Mouse (Mus musculus) fibroblast of lung, adult 2 months (primary cell): Measurements from ENCODE around the gene Prg4.

Experiments used
- DNase-seq: peaks from one replicate; pipeline ENCODE4 v3.0.0-alpha.2; 2011; ENCODE audit warnings: low read depth

Prg4 gene

DNA sequence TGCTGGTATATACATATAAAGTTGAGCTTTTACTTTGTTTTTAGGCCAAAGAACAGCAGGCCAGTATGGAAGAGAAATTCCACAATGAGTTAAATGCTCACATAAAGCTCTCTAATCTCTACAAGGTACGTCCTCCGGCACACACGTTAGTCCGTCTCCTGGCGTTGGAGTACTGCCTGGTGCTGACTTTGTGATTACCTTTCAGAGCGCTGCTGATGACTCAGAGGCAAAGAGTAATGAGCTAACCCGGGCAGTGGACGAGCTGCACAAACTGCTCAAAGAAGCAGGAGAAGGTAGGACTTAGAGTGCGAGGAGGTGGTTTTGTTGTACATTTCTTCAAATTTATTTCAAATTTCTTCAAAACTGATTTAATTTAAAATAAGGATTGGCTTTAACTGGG is 58.7 kb downstream of the Prg4 start:
- DNase-seq, result no peak

DNA sequence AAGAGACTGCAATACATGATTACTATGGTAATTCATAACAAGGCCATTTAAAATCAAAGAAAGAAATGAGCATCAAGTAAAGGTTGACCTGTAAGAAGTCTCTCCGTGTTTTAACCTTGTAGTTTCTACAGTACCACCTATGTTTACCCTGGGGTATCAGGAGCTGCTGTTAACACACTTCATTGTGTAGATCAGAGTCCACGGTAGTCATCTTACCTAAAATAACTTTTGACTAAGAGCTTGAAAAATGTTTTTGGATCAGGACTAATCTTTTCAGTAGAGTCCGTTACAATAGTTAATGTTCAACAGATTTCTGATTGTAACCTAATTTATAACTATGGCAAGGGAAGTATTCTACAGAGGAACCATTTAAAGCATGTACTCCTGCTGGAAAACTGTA is 61.4 kb downstream of the Prg4 start:
- no peak for DNase-seq

GRCm38 (mm10) chr1:150403914-150404313 is 62.1 kb downstream of the Prg4 start:
- no peak for DNase-seq
